15 mouse cellular contexts compared by ENCODE assay signal in the genomic region with DNA sequence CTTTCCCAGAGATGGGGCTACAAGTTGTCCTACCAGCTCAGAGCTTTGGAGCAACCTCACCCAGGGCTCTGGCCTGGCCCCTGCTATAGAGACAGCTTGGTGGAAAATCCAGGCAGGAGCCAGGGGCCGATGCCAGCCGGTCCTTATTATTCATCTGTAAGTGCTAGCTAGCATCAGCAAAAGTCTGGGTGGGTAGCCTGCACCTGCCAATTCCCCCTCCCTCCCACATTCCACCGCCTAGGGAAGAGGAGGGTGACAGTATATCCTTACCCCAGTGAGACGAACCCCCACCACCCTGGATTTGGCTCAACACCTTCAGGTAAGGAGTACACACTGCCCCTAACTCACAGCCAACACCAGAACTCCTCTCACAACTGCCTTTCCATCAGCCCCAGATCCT. TPM values are rescaled to one million over a fixed set of nuclear protein-coding genes. Genes with fewer than 3 reads are reported as not detected.
A peak's percentile ranks its signal among the peaks of the same experiment; 100 is the strongest.
DNase-seq lines count a peak whose midpoint lies in the region; ATAC-seq and TF ChIP-seq lines count a peak whose summit lies in the region.
"Had no signal": no experiment of that assay in that cellular context is flagged by ENCODE, and none has a peak within 500 bp of the region (broad histone marks: within the 10 kb centered on the region; RNA-seq: fewer than 3 reads in every experiment).

No protein-coding gene starts in this region.

- H3K36me3 ChIP-seq in limb, embryonic 14.5 days (ENCODE audit: control insufficient read depth, insufficient read depth, low read length): no peaks in the 10 kb centered on the region
- H3K36me3 ChIP-seq: neural tube, embryonic 15.5 days had no signal

- 77% methylated on average over 4 of the region's 4 CpGs for WGBS in limb, embryonic 14.5 days

- no peak overlapping the region for H3K9ac ChIP-seq in limb, embryonic 14.5 days (ENCODE audit: low read depth, low read length, severe bottlenecking)
- H3K9ac ChIP-seq: liver, embryonic 14.5 days; neural tube, embryonic 15.5 days had no signal

- TF ChIP-seq POLR2A in limb, embryonic 14.5 days (IDR thresholded peaks at IDR 0.05; ENCODE audit: borderline replicate concordance, extremely low read depth, insufficient read depth, insufficient read length): no peak

- intact Hi-C loops in left cerebral cortex, postnatal 4 days (cut with DNase I): no loop called here

- peaks cover 18% of the 10 kb centered on the region for H3K4me1 ChIP-seq in limb, embryonic 14.5 days (ENCODE audit: control insufficient read depth, insufficient read depth, low read length)
- H3K4me1 ChIP-seq: neural tube, embryonic 15.5 days had no signal

- no peak overlapping the region for H3K4me2 ChIP-seq in limb, embryonic 14.5 days (replicated peaks; ENCODE audit: low read depth, low read length, severe bottlenecking)
- H3K4me2 ChIP-seq: neural tube, embryonic 15.5 days had no signal

- DNase-seq in gastrocnemius, postnatal 25 days: peak; percentile 66
- DNase-seq in gastrocnemius, postnatal 10 days: no peak
- peak; percentile 40 for DNase-seq in left cerebral cortex, postnatal 4 days
- no peak for DNase-seq in left cerebral cortex, adult 9 months (ENCODE audit: low spot score in 2 of 2)
- peak; percentile 70 for DNase-seq in cerebellum, adult 9-10 months
- no peak for DNase-seq in limb, embryonic 14.5 days (ENCODE audit: low spot score)
- no peak for DNase-seq in kidney, postnatal 14 days
- no peak for DNase-seq in kidney, adult 11 months
- DNase-seq: kidney, adult 9 months; lung, postnatal 4 days; right cerebral cortex, postnatal 25 days; thymus, postnatal 4 days had no signal

- no peaks in the 10 kb centered on the region for H3K9me3 ChIP-seq in limb, embryonic 14.5 days (ENCODE audit: control insufficient read depth, low read length)
- H3K9me3 ChIP-seq: neural tube, embryonic 15.5 days had no signal

- no peak overlapping the region for H3K4me3 ChIP-seq in limb, embryonic 14.5 days (replicated peaks; ENCODE audit: low read length)
- H3K4me3 ChIP-seq: neural tube, embryonic 15.5 days had no signal

- H3K27ac ChIP-seq in limb, embryonic 14.5 days (replicated peaks; ENCODE audit: low read depth, low read length): 0 out of 2 replicates have a peak overlapping the region, but pooled peaks have one; percentile 55
- H3K27ac ChIP-seq: liver, embryonic 14.5 days; neural tube, embryonic 15.5 days had no signal

- ATAC-seq in limb, embryonic 14.5 days (ENCODE audit: low FRiP score, low read depth): no peak
- ATAC-seq: hindbrain, embryonic 16.5 days had no signal

- H3K27me3 ChIP-seq in limb, embryonic 14.5 days (ENCODE audit: control insufficient read depth, insufficient read depth, low read length): no peaks in the 10 kb centered on the region
- H3K27me3 ChIP-seq: neural tube, embryonic 15.5 days had no signal

RNA-seq across cellular contexts. Expression of gene Dkk3, which starts 30.9 kb away (rescaled TPM):
- 1 to 10 TPM; 1.9 to 2.0 TPM for total RNA-seq in gastrocnemius, postnatal 25 days (2021)
- total RNA-seq in gastrocnemius, postnatal 10 days (2021): 10 to 100 TPM; 10.9 to 13.7 TPM
- total RNA-seq in left cerebral cortex, postnatal 4 days (2021): 10 to 100 TPM; 58.4 to 59.0 TPM
- polyA plus RNA-seq in limb, embryonic 14.5 days (2012; rRNA removed): 37.9 and 39.9 TPM in 2 replicates
- polyA plus RNA-seq in limb, embryonic 14.5 days (2014; fragmentation: Nextera tagmentation; extraction: Ambion mirVana): 62.6 and 66.8 TPM in 2 replicates

Comparison
In these comparisons a context has a peak if more than half of its experiments do, and no peak if none do; other contexts are left out.
1. DNase-seq: peak in gastrocnemius, postnatal 25 days (single experiment), left cerebral cortex, postnatal 4 days (single experiment) and cerebellum, adult 9-10 months (single experiment); none in gastrocnemius, postnatal 10 days (single experiment), left cerebral cortex, adult 9 months (0 of 2), limb, embryonic 14.5 days (single experiment), kidney, postnatal 14 days (single experiment) and kidney, adult 11 months (single experiment).
2. RNA of gene Dkk3, which starts 30.9 kb away (total RNA-seq): 58.4 to 59.0 TPM in left cerebral cortex, postnatal 4 days; 10.9 to 13.7 TPM in gastrocnemius, postnatal 10 days and 1.9 to 2.0 TPM in gastrocnemius, postnatal 25 days; every median in the first group is over 4 times any median in the second.